Mouse (Mus musculus): ENCODE measurements around the gene Taldo1. TPM values are rescaled to one million over a fixed set of nuclear protein-coding genes. Genes with fewer than 3 reads are reported as not detected.

The Taldo1 gene
- polyA plus RNA-seq, 1 experiment from 2014 or later = 468 TPM

DNA sequence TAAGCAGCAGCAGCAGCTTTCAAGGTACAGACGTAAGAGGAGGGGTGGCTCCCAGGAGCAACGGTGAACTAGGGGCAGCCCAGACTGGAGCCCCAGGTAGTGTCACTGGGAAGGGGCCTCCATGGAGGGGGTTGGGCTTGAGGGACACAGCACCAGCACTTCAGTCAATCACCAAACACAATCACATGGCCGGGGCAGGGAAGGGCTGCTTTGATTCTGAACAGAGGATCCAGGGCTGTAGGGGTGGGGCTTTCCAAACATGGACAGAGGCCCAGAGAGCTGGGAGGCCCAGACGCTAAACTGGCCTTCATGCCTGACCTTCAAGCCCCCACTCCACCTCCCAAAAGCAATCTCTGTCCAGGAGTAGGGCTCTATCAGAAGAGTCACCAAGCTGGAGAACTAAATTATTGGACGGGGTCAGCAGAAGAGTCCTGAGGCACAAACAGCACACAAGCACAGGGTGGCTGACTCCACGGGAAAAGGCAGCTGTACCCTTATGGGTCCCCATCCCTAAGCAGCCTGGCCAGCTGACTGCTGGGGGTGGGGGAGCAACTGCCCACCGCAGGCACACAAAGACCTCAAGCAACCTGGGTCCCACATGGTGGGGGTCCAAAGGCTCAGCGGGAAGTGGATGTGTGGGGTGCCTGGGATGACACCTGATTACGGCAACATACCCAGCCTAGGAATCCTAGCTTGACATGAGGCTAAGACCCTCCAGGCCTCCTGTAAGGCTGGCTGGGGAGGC is 38.0 kb downstream of the Taldo1 start:
- Histone ChIP-seq H3K9ac (ENCODE audit: low read length) (no peak overlapping the region), H3K27me3 (ENCODE audit: control insufficient read depth, insufficient read depth, low read length) (no peaks in the 10 kb centered on the region), H3K4me3 (ENCODE audit: low read depth, low read length) (no peak overlapping the region), H3K9me3 (ENCODE audit: control insufficient read depth, low read length) (no peaks in the 10 kb centered on the region), H3K4me2 (replicated peaks; ENCODE audit: low read depth) (no peak overlapping the region), H3K27ac (replicated peaks) (no peak overlapping the region), H3K36me3 (ENCODE audit: control insufficient read depth, insufficient read depth, low read length) (peaks cover 11% of the 10 kb centered on the region; the same call in 1 of the 2 replicates), H3K4me1 (replicated peaks; ENCODE audit: control insufficient read depth, insufficient read depth) (no peaks in the 10 kb centered on the region; the same call in 1 of the 2 replicates)
- no peak for ATAC-seq (ENCODE audit: low FRiP score, low TSS enrichment)
- DNase-seq (ENCODE audit: low spot score) = no peak
- WGBS = 57% methylated on average over 9 of the region's 9 CpGs
- TF ChIP-seq EP300 (optimal IDR thresholded peaks at IDR 0.05) (no peak), CTCF (IDR thresholded peaks at IDR 0.05; ENCODE audit: low read depth) (no peak)

DNA sequence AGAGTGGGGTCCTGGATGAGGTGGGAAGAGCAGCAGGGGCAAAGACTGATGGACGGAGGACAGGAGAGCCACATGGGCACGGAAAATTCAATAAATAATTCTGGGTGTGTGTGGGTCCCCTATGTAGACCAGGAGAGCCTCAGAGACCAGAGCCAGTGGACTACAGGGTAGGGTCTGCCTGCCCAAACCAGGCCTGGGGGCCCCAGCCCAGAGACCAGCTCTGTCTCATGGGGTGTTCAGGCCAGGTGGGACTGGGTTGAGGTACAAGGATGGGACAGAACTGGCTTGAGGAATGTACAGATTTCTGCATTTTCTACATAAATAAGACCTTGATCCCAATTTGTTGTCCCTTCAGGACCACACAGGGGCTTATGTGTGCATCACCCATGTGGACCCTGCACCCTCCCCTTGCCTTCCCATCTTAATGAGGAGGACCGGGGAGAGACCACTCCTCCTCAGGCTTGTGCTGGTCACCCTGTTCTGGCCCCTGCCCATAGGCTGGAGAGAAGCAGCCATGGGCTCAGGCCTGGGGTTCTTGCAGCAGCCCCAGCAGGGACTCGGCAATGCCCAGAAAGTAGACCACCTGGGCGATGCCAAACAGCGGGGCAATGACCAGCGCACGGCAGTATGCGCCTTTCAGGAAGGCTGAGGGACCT is 38.7 kb downstream of the Taldo1 start:
- WGBS = 94% methylated on average over 9 of the region's 9 CpGs
- no peak overlapping the region for H3K9ac ChIP-seq (ENCODE audit: low read length)

DNA sequence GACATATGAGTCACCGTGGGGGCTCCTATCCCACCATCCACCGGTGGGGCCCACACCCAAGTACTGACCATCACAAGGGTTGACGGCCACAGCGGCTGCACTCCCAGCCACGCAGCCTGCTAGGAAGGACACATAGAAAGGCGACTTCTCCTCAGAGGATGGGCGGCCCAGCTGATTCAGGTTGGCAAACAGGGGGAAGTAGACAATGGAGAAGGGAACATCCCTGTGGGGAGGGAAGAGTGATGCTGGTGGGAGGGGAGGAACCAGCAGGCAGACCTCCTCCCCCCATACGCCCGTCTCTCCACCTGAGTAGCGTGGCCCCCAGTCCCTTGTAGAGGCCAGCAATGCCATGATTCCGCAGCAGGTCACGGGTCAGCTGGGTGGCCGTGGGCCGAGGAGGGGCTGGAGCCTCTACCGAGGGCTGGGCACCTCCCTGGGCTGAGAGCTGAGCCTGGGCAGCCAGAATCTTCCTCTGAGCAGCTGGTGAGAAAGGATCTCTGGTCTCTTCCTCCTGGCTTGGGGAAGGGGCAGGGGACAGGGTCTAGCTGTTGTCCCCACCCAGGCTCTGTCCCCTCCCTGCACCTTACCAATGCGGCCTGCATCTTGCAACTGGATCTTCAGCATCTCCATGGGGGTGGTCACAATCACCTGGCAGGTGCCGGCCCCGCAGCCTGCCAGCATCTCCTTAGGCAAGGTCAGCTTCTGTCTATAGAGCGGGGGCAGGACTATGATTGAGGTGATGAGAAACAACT is 39.6 kb downstream of the Taldo1 start:
- ATAC-seq (ENCODE audit: low FRiP score, low TSS enrichment) (no peak), DNase-seq (ENCODE audit: low spot score) (no peak)
- Histone ChIP-seq H3K4me3 (ENCODE audit: low read depth, low read length) (no peak overlapping the region), H3K27ac (replicated peaks) (no peak overlapping the region), H3K4me2 (replicated peaks; ENCODE audit: low read depth) (no peak overlapping the region), H3K9me3 (ENCODE audit: control insufficient read depth, low read length) (no peaks in the 10 kb centered on the region), H3K36me3 (ENCODE audit: control insufficient read depth, insufficient read depth, low read length) (peaks cover 11% of the 10 kb centered on the region; the same call in 1 of the 2 replicates), H3K4me1 (replicated peaks; ENCODE audit: control insufficient read depth, insufficient read depth) (peaks cover 2% of the 10 kb centered on the region; the same call in 1 of the 2 replicates), H3K9ac (ENCODE audit: low read length) (no peak overlapping the region), H3K27me3 (ENCODE audit: control insufficient read depth, insufficient read depth, low read length) (no peaks in the 10 kb centered on the region)
- TF ChIP-seq CTCF (IDR thresholded peaks at IDR 0.05; ENCODE audit: low read depth) = no peak
- TF ChIP-seq EP300 (optimal IDR thresholded peaks at IDR 0.05) = no peak
- 93% methylated on average over 19 of the region's 19 CpGs for WGBS

More for the DNA sequence above, 38.7 kb downstream of the Taldo1 start:
- H3K4me2 ChIP-seq (replicated peaks; ENCODE audit: low read depth) = no peak overlapping the region
- H3K27me3 ChIP-seq (ENCODE audit: control insufficient read depth, insufficient read depth, low read length) = no peaks in the 10 kb centered on the region
- H3K4me3 ChIP-seq (ENCODE audit: low read depth, low read length) = no peak overlapping the region
- TF ChIP-seq CTCF (IDR thresholded peaks at IDR 0.05; ENCODE audit: low read depth) = no peak
- TF ChIP-seq EP300 (optimal IDR thresholded peaks at IDR 0.05) = no peak
- ATAC-seq (ENCODE audit: low FRiP score, low TSS enrichment) (no peak), DNase-seq (ENCODE audit: low spot score) (no peak)
- no peaks in the 10 kb centered on the region for H3K9me3 ChIP-seq (ENCODE audit: control insufficient read depth, low read length)
- peaks cover 1% of the 10 kb centered on the region; the same call in 1 of the 2 replicates for H3K4me1 ChIP-seq (replicated peaks; ENCODE audit: control insufficient read depth, insufficient read depth)
- no peak overlapping the region for H3K27ac ChIP-seq (replicated peaks)
- peaks cover 11% of the 10 kb centered on the region; the same call in 1 of the 2 replicates for H3K36me3 ChIP-seq (ENCODE audit: control insufficient read depth, insufficient read depth, low read length)

DNA sequence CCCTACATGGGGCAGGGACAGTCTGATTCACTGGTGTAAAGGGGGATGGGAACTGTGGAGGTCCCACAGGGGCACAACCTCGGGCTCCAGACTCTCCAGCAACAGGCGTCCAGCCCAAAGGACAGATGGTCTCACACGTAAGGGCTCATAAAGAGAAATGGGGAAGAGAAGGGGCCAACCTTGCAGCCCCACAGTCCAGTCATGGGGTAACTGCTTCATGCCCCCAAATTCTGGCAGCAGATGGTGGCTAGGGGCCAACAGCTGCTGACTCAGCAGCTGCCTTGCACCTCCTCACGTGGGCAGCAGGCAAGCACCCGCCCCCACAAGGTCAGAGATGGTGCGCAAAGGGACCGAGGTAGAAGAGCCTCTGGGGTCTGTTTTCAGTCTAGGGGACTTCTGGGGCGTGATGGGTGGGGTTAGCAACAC is 40.2 kb downstream of the Taldo1 start:
- Histone ChIP-seq H3K4me3 (ENCODE audit: low read depth, low read length) (no peak overlapping the region), H3K27me3 (ENCODE audit: control insufficient read depth, insufficient read depth, low read length) (no peaks in the 10 kb centered on the region), H3K27ac (replicated peaks) (no peak overlapping the region), H3K9ac (ENCODE audit: low read length) (no peak overlapping the region), H3K4me1 (replicated peaks; ENCODE audit: control insufficient read depth, insufficient read depth) (peaks cover 5% of the 10 kb centered on the region; the same call in 1 of the 2 replicates), H3K36me3 (ENCODE audit: control insufficient read depth, insufficient read depth, low read length) (peaks cover 11% of the 10 kb centered on the region; the same call in 1 of the 2 replicates), H3K9me3 (ENCODE audit: control insufficient read depth, low read length) (no peaks in the 10 kb centered on the region), H3K4me2 (replicated peaks; ENCODE audit: low read depth) (no peak overlapping the region)
- no peak for DNase-seq (ENCODE audit: low spot score)
- no peak for ATAC-seq (ENCODE audit: low FRiP score, low TSS enrichment)
- TF ChIP-seq EP300 (optimal IDR thresholded peaks at IDR 0.05) (no peak), CTCF (IDR thresholded peaks at IDR 0.05; ENCODE audit: low read depth) (no peak)
- WGBS = 83% methylated on average over 8 of the region's 8 CpGs

DNA sequence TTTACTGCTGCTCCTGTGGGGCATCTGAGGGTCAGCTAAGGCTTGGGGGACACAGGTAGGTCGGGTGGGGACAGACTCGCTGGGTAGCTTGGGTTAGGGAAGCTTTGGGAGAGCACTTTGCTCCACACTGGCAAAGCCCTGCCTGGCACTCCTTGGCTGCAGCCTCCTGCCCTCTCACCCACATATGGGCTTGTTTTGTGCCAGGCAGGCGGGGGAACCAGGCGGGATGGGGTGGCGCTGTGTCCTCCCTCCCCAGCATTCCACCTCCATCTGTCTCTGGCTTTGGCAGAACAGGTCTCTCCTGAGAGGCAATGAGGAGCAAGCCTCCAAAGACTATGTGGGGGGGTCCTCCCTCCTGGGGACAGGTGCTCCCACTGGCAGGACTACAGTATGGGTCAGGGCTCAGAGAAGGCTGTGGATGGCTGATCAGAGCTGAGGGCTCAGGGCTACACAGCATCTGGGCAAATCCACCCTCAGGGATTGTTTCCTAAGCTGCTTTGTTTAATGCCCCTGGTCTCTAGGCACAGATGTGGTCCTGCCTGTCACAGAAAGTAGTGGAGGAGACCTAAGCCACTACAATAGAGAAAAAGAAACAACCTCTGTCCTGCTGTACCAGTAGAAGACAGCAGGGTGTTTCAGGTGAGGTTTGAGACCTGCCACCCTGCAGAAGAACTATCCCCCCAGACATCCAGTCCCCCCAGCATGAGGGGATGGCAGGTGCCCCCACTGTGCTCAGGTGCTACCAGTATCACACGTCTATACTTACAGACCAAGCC is 40.9 kb downstream of the Taldo1 start:
- H3K9me3 ChIP-seq (ENCODE audit: control insufficient read depth, low read length) = no peaks in the 10 kb centered on the region
- no peak overlapping the region for H3K4me3 ChIP-seq (ENCODE audit: low read depth, low read length)
- H3K27ac ChIP-seq (replicated peaks) = peak overlapping the region; percentile 30; the same call in 1 of the 2 replicates
- no peak overlapping the region for H3K9ac ChIP-seq (ENCODE audit: low read length)
- peaks cover 11% of the 10 kb centered on the region; the same call in 1 of the 2 replicates for H3K36me3 ChIP-seq (ENCODE audit: control insufficient read depth, insufficient read depth, low read length)
- no peak for DNase-seq (ENCODE audit: low spot score)
- no peak overlapping the region for H3K4me2 ChIP-seq (replicated peaks; ENCODE audit: low read depth)
- H3K4me1 ChIP-seq (replicated peaks; ENCODE audit: control insufficient read depth, insufficient read depth) = peaks cover 5% of the 10 kb centered on the region; the same call in 1 of the 2 replicates
- 65% methylated on average over 6 of the region's 6 CpGs for WGBS
- TF ChIP-seq CTCF (IDR thresholded peaks at IDR 0.05; ENCODE audit: low read depth) (no peak), EP300 (optimal IDR thresholded peaks at IDR 0.05) (no peak)
- no peak for ATAC-seq (ENCODE audit: low FRiP score, low TSS enrichment)
- no peaks in the 10 kb centered on the region for H3K27me3 ChIP-seq (ENCODE audit: control insufficient read depth, insufficient read depth, low read length)

Data from stomach, postnatal 0 days (tissue).